Mouse (Mus musculus): Measurements from ENCODE around the gene Atp2a2.

GRCm38 (mm10) chr5:122524854-122525237, 22.8 kb upstream of the Atp2a2 start:
- TF ChIP-seq CTCF (IDR thresholded peaks at IDR 0.05; ENCODE audit: extremely low read depth, insufficient read depth, insufficient read length, insufficient replicate concordance), result no peak
- TF ChIP-seq POLR2A (IDR thresholded peaks at IDR 0.05; ENCODE audit: low read depth, low read length), result no peak

Measured in spleen, adult 2 months (tissue).